Mouse (Mus musculus): ENCODE results near the gene Trabd2b. TPM values are rescaled to one million over a fixed set of nuclear protein-coding genes. Genes with fewer than 3 reads are reported as not detected.

Trabd2b gene
- polyA plus RNA-seq, 1 experiment from 2014 or later, result 2.4 TPM

DNA sequence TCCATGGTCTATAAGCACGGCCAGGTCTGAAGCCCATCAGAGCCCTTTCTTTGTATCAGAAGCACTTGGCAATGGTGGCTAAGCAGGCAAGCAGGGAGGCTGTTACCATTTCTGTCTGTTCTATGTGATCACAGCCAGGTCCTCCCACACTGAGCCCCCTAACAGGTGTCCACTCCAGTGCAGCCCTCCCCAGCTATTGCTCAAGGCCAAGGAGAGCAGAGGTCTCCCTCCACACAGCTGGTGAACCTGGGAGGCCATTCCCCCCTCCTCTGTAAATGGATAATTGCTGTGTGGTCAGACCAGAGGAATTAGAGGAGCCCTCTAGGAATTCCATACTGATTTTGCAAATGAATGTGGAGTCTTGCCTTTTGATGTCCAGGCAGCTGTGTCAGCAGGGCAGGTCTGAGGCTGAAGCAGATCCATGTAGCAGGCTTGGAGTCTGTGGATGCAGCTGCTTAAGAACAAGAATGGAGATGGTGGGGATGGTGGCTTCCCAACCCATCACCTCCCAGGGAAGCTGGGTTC lies 161.6 kb downstream of the Trabd2b start:
- Histone ChIP-seq H3K36me3 (no peaks in the 10 kb centered on the region), H3K4me1 (replicated peaks) (peaks cover 3% of the 10 kb centered on the region; the same call in 1 of the 2 replicates), H3K4me2 (no peak overlapping the region), H3K9ac (no peak overlapping the region), H3K27me3 (peaks cover 23% of the 10 kb centered on the region; the same call in 1 of the 2 replicates), H3K4me3 (no peak overlapping the region), H3K27ac (no peak overlapping the region), H3K9me3 (replicated peaks) (no peaks in the 10 kb centered on the region)
- ATAC-seq (replicated peaks; ENCODE audit: insufficient number of reproducible peaks, insufficient read depth, low FRiP score, low read depth), result no peak
- WGBS, result 86% methylated on average over 1 of the region's 1 CpGs

DNA sequence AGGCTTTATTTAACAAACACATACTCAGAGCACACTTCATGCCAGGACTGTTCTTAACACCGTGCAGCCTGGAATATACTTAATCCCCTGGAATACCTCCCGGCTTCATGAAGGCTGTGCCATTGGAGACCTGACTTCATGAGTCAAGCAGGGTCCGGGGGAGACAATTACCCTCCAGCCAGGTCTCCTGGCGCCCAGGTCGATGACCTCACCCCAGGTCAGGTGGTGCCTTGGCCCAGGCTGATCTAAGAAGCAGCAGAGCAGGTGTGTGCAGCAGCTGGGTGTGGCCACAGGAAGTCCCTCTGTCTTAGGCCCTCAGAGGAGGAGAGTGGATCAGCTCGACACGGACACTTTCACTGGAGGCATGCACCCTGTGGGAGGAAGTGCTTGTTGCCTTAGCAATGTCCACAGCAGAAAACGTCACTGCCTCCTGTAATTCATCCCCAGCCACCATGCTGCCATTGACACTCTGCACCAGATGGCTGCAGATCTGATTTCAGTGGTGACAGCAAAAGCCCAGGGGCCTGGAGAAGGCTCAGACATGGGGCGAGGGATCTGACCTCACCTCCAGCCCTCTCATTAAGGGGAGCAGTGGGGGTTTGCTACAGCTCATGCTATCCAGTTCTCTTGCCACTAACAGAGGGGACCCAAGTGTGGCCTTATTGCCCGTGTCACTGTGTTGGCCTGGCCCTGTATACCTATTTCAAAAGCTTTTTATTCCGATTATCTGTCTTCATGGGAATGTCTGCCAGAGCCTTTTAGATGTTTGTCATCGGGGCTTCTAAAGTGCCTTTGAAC lies 171.8 kb downstream of the Trabd2b start:
- H3K4me3 ChIP-seq, result no peak overlapping the region
- ATAC-seq (replicated peaks; ENCODE audit: insufficient number of reproducible peaks, insufficient read depth, low FRiP score, low read depth), result peak; percentile 25; the same call in 1 of the 2 replicates
- peaks cover 26% of the 10 kb centered on the region for H3K4me1 ChIP-seq (replicated peaks)
- H3K4me2 ChIP-seq, result no peak overlapping the region
- no peak overlapping the region for H3K9ac ChIP-seq
- H3K27me3 ChIP-seq, result no peaks in the 10 kb centered on the region
- no peaks in the 10 kb centered on the region for H3K36me3 ChIP-seq
- H3K27ac ChIP-seq, result peak overlapping the region; percentile 13; the same call in 1 of the 2 replicates
- WGBS, result 35% methylated on average over 12 of the region's 12 CpGs
- no peaks in the 10 kb centered on the region for H3K9me3 ChIP-seq (replicated peaks)

DNA sequence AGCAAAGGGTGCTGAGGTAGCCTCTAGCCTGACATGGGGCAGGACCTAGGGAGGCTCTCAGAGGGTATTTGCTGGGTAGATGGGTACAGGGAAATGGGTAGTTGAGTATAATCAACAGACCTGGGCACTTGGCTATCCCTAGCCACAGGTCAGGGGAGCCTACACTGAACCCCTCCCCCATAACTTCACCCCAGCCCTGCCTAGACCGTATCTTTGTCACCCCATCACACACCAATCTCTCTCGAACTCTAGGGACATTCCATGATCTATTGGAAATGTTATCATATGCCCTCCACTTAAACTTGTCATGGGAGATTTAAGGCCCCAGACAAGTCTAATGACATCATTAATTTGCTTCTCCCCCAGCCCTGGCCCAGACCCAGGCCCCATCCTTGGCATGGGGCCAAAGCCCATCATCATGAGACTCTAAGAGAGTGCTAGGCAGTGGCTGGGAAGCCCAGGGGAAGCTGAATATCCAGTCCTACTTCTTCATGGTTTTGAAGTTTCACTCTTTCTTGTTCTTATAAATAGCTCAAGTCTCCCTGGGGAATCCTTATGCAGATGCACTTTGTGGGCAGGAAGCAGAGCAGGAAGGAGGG lies 177.1 kb downstream of the Trabd2b start:
- H3K4me3 ChIP-seq, result no peak overlapping the region
- 0 out of 2 replicates have a peak, but pooled peaks cover 5% of the 10 kb centered on the region for H3K27me3 ChIP-seq
- ATAC-seq (replicated peaks; ENCODE audit: insufficient number of reproducible peaks, insufficient read depth, low FRiP score, low read depth), result no peak
- H3K4me1 ChIP-seq (replicated peaks), result peaks cover 27% of the 10 kb centered on the region
- no peak overlapping the region for H3K27ac ChIP-seq
- 51% methylated on average over 2 of the region's 2 CpGs for WGBS
- no peak overlapping the region for H3K9ac ChIP-seq
- no peak overlapping the region for H3K4me2 ChIP-seq
- no peaks in the 10 kb centered on the region for H3K9me3 ChIP-seq (replicated peaks)
- H3K36me3 ChIP-seq, result no peaks in the 10 kb centered on the region

DNA sequence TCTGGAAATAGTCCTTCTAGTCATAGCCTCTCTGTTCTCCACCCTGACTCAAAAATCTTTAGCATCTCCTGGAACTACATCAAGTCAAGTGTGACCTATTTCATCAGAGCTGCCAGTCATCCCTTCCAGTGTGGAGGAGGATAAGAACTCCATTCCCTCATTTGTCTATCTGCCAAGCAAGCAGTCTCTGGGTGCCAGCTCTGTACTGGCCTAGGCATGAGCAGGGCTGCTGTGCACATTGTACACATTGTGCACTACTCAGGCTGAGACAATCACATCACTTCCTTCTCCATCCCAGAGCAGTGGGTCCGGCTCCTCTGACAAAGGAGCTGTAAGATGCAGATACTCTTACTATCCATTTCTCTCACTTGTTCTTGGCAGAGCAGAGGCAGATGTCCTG lies 178.2 kb downstream of the Trabd2b start:
- H3K27ac ChIP-seq, result no peak overlapping the region
- no peaks in the 10 kb centered on the region for H3K36me3 ChIP-seq
- WGBS, result 35% methylated on average over 1 of the region's 1 CpGs
- ATAC-seq (replicated peaks; ENCODE audit: insufficient number of reproducible peaks, insufficient read depth, low FRiP score, low read depth), result no peak
- no peaks in the 10 kb centered on the region for H3K9me3 ChIP-seq (replicated peaks)
- H3K4me3 ChIP-seq, result no peak overlapping the region
- peaks cover 23% of the 10 kb centered on the region for H3K4me1 ChIP-seq (replicated peaks)
- H3K4me2 ChIP-seq, result no peak overlapping the region
- H3K9ac ChIP-seq, result no peak overlapping the region
- 0 out of 2 replicates have a peak, but pooled peaks cover 5% of the 10 kb centered on the region for H3K27me3 ChIP-seq

DNA sequence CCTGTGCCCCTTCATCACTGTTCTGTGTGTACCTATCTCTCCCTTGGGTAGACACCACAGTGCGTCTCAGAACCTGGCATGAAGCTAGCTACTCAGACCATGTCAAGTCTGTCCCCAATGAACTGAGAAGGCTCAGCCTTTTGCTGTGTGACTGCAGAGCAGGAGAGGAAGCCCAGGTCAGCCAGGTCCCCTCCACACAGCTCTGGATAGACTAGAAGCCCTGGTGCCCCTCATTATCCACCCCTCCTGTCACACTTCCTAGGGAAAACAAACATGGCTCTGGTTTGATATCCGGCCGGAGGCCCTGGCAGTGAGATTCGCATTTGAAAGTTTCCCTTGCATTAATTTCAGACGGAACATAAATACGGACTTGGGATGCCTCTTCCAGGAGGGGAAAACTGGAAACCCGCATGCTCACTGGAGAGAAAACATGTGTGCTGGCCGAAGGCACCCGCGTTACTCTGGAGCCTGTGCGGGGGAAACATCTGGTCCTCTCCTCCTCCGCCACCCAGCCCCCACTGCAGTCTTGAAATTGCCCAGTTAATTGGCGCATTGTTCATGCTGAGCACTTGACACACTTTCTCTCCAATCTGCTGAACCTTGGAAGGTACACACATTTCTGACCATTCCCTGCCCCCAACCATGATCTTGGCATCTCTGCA lies 187.2 kb downstream of the Trabd2b start:
- Histone ChIP-seq H3K27ac (peak overlapping the region; percentile 39), H3K27me3 (peaks cover 56% of the 10 kb centered on the region)

DNA sequence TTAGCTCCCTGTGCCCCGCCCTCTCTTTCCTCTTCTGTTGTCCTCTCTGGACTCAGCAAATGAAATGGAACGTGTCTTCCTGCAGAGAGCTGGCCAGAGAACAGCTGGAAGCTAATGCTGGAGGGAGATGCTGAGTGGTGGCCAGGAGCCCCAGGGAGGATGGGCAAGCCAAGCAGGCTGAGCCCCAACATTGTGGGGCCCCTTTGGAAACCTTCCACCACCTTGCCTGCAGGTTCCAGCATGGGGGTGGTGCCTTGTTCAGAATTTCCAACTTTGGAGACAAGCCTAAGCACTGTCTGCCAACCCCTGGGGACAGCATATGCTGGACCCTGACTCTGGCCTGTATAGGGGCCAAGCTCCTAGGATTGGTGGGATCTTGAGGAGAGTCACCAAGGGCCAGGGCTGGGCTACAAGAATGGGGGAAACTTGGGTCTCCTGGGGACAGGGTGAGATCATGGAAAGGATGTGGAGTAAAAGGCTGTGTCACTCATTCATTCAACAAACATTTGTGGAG lies 188.7 kb downstream of the Trabd2b start:
- ATAC-seq (replicated peaks; ENCODE audit: insufficient number of reproducible peaks, insufficient read depth, low FRiP score, low read depth), result no peak
- 40% methylated on average over 2 of the region's 2 CpGs for WGBS
- Histone ChIP-seq H3K9me3 (replicated peaks) (no peaks in the 10 kb centered on the region), H3K27ac (no peak overlapping the region), H3K36me3 (no peaks in the 10 kb centered on the region), H3K4me3 (no peak overlapping the region), H3K27me3 (peaks cover 66% of the 10 kb centered on the region), H3K4me2 (no peak overlapping the region), H3K4me1 (replicated peaks) (peaks cover 17% of the 10 kb centered on the region), H3K9ac (no peak overlapping the region)

More for the DNA sequence above, 187.2 kb downstream of the Trabd2b start:
- Histone ChIP-seq H3K4me3 (no peak overlapping the region), H3K36me3 (no peaks in the 10 kb centered on the region), H3K4me2 (no peak overlapping the region), H3K9me3 (replicated peaks) (no peaks in the 10 kb centered on the region), H3K9ac (no peak overlapping the region), H3K4me1 (replicated peaks) (peaks cover 17% of the 10 kb centered on the region)
- WGBS, result 58% methylated on average over 13 of the region's 13 CpGs
- peak; percentile 65 for ATAC-seq (replicated peaks; ENCODE audit: insufficient number of reproducible peaks, insufficient read depth, low FRiP score, low read depth)

DNA sequence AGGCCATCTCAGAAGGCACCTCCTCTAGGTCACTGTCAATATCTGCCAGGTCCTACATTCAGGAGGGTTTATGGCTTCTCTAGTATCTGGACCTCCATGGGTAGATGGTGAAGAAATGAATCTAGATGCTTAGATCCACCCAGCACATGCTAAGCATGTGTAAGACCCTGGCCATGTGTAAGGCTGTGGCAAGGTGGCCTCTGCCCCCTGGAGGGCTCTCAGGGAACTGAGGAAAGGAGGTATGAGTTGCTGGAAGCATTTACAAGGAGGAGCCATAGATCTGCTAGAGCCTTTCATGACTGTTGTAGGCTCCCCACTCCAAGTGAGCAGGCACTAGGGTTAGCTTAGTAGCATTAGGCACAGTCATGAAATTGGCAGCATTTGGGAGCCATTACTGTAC lies 192.6 kb downstream of the Trabd2b start:
- H3K4me3 ChIP-seq, result no peak overlapping the region
- H3K9ac ChIP-seq, result no peak overlapping the region
- peaks cover 17% of the 10 kb centered on the region for H3K4me1 ChIP-seq (replicated peaks)
- no peak for ATAC-seq (replicated peaks; ENCODE audit: insufficient number of reproducible peaks, insufficient read depth, low FRiP score, low read depth)
- peaks cover 73% of the 10 kb centered on the region for H3K27me3 ChIP-seq
- no peak overlapping the region for H3K4me2 ChIP-seq
- no peaks in the 10 kb centered on the region for H3K36me3 ChIP-seq
- H3K27ac ChIP-seq, result no peak overlapping the region
- no peaks in the 10 kb centered on the region for H3K9me3 ChIP-seq (replicated peaks)

DNA sequence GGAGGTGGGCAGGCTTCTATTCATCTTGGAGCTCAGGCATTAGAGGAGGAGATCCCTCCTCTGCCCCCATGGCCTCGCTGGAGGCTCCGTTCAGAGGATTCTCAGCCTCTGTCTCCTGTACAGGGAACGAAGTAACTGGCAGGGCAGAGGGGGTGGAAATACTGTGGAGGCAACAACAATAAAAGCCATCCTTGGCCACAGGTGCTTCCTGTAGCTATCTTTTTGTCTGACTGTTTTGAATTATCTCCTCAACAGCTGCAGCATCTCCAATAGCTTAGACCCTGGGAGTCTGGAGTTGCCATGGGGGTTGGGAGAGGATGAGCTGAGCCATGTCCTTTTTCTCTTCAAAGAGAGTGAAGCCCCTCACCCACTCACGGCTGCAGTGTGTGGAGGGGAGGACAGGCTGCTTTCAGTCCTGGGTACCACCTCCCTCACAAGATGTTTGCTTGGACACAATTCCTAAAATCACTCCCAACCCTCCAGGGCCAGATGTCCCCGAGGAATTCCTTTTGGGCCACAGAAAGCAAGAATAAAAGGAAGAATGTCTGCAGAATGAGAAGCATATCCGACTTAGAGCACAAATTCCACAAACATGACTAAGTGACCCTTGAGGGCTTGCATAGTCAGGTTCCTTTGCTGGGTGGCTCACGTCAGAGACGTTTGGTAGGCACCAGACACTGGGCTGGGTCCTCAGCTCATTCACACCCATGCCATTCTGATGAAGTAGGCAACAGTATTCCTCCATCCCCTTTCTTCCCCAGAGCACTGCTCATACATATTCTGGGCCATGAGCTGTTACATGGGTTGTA lies 194.9 kb downstream of the Trabd2b start:
- Histone ChIP-seq H3K9ac (no peak overlapping the region), H3K4me2 (no peak overlapping the region), H3K27ac (no peak overlapping the region), H3K4me3 (no peak overlapping the region), H3K27me3 (peaks cover 59% of the 10 kb centered on the region), H3K36me3 (no peaks in the 10 kb centered on the region), H3K4me1 (replicated peaks) (0 out of 2 replicates have a peak, but pooled peaks cover 3% of the 10 kb centered on the region), H3K9me3 (replicated peaks) (no peaks in the 10 kb centered on the region)
- no peak for ATAC-seq (replicated peaks; ENCODE audit: insufficient number of reproducible peaks, insufficient read depth, low FRiP score, low read depth)
- 33% methylated on average over 8 of the region's 8 CpGs for WGBS

DNA sequence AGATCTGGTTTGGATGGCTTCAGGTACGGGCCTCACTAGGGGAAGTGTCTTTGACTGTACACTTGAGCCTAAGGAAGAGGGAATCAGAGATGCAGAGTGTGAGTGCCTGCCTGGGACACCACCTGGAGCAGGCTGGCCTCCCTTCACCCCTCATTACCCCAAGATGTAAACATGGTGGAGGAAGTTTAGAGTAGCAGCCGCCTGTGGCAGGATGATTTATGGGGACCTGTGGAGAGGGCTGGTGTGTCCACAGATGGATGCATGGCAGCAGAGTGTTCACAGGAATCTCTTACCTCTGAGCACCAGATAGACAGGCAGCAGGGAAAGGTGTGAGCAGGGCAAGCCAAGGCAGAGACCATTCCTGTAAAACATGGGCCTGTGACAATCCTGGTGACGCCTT lies 199.1 kb downstream of the Trabd2b start:
- WGBS, result 81% methylated on average over 3 of the region's 3 CpGs
- ATAC-seq (replicated peaks; ENCODE audit: insufficient number of reproducible peaks, insufficient read depth, low FRiP score, low read depth), result no peak
- H3K9ac ChIP-seq, result no peak overlapping the region
- H3K27me3 ChIP-seq, result peaks cover 32% of the 10 kb centered on the region
- H3K4me2 ChIP-seq, result no peak overlapping the region
- 0 out of 2 replicates have a peak, but pooled peaks cover 3% of the 10 kb centered on the region for H3K4me1 ChIP-seq (replicated peaks)
- H3K36me3 ChIP-seq, result no peaks in the 10 kb centered on the region
- H3K9me3 ChIP-seq (replicated peaks), result no peaks in the 10 kb centered on the region
- no peak overlapping the region for H3K4me3 ChIP-seq
- no peak overlapping the region for H3K27ac ChIP-seq

DNA sequence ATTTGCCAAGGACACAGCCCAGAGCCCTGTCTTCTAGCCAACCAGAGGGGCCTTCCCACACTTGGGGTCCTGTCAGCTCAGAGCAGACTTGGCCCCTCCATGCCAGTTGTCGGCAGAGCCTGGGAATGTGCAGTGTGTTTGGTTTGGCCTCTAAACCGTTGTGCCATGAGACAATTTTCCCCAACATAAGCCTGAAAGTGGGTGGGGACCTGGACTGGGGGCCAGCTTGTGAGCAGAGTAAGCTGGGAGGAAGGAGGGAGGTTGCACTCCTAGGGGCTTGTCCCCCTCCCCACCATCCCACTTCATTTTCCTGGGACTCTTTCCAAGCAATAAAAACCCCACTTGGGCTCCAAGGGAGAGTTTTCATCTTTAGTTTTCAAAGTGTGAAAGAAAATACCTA lies 201.3 kb downstream of the Trabd2b start:
- Histone ChIP-seq H3K27ac (0 out of 2 replicates have a peak overlapping the region, but pooled peaks have one; percentile 1), H3K4me3 (no peak overlapping the region), H3K4me2 (no peak overlapping the region), H3K9me3 (replicated peaks) (no peaks in the 10 kb centered on the region), H3K27me3 (peaks cover 17% of the 10 kb centered on the region), H3K4me1 (replicated peaks) (no peaks in the 10 kb centered on the region), H3K9ac (no peak overlapping the region), H3K36me3 (no peaks in the 10 kb centered on the region)
- ATAC-seq (replicated peaks; ENCODE audit: insufficient number of reproducible peaks, insufficient read depth, low FRiP score, low read depth), result peak; percentile 52; the same call in 1 of the 2 replicates
- WGBS, result 58% methylated on average over 2 of the region's 2 CpGs

Measured in heart, embryonic 15.5 days (tissue).